Mouse (Mus musculus) heart, embryonic 13.5 days (tissue): ENCODE data around the gene Hist3h2ba. TPM values are rescaled to one million over a fixed set of nuclear protein-coding genes. Genes with fewer than 3 reads are reported as not detected.
A peak's percentile ranks its signal among the peaks of the same experiment; 100 is the strongest.
"Not testable (repeated sequence)": the region's sequence is repeated elsewhere in the genome, so short reads cannot be mapped to it uniquely, and the experiment has no call there.

Experiments
- ATAC-seq: fragments of 200-750 bp; cut with Nextera tagmentation; 2 replicates; pipeline ENCODE4 v1.8.0; 2017; ENCODE audit warnings: moderate TSS enrichment; ENCODE audit not compliant: insufficient number of reproducible peaks, low FRiP score, low TSS enrichment; ENCODE audit errors: extremely low read depth
- H3K27ac ChIP-seq: fragments of 300-500 bp; sonication (generic); replicated peaks from 2 replicates; pipeline ENCODE4 v1.5.1; 2015; ENCODE audit warnings: moderate library complexity, mild to moderate bottlenecking, inconsistent platforms
- H3K27me3 ChIP-seq: fragments of 300-500 bp; sonication (generic); replicated peaks from 2 replicates; pipeline ENCODE4 v1.6.1; 2015; ENCODE audit warnings: mild to moderate bottlenecking, inconsistent platforms
- H3K36me3 ChIP-seq: fragments of 300-500 bp; sonication (generic); 2 replicates; pipeline ENCODE4 v1.6.1; 2015; ENCODE audit warnings: mild to moderate bottlenecking, inconsistent platforms
- H3K4me1 ChIP-seq: fragments of 300-500 bp; sonication (generic); 2 replicates; pipeline ENCODE4 v1.6.1; 2015; ENCODE audit warnings: inconsistent platforms
- H3K4me2 ChIP-seq: fragments of 300-500 bp; sonication (generic); 2 replicates; pipeline ENCODE4 v1.6.1; 2015; ENCODE audit warnings: inconsistent platforms, mild to moderate bottlenecking, moderate library complexity
- H3K4me3 ChIP-seq: fragments of 300-500 bp; sonication (generic); 2 replicates; pipeline ENCODE4 v1.5.1; 2015; ENCODE audit warnings: moderate library complexity, mild to moderate bottlenecking, inconsistent platforms
- H3K9ac ChIP-seq: fragments of 300-500 bp; sonication (generic); 2 replicates; pipeline ENCODE4 v1.6.1; 2015; ENCODE audit warnings: inconsistent platforms, mild to moderate bottlenecking, moderate library complexity
- H3K9me3 ChIP-seq: fragments of 300-500 bp; sonication (generic); 2 replicates; pipeline ENCODE4 v1.6.1; 2016; ENCODE audit warnings: inconsistent platforms
- WGBS: fragments of 180-500 bp; shearing (Covaris S2); methylation state at CpG from one replicate; pipeline ENCODE4 v1.1.7; 2015; ENCODE audit warnings: mixed read lengths; 5-methylcytosine and 5-hydroxymethylcytosine counted together
- polyA plus RNA-seq: library from polyadenylated mRNA; unstranded; fragments of >200 nt; fragmentation: Nextera tagmentation; extraction: Ambion mirVana; gene quantifications from 2 replicates; pipeline ENCODE4 v1.2.1, GENCODE M21; 2015

Gene Hist3h2ba
- polyA plus RNA-seq, 1 experiment from 2014 or later, result 14.9 TPM

DNA sequence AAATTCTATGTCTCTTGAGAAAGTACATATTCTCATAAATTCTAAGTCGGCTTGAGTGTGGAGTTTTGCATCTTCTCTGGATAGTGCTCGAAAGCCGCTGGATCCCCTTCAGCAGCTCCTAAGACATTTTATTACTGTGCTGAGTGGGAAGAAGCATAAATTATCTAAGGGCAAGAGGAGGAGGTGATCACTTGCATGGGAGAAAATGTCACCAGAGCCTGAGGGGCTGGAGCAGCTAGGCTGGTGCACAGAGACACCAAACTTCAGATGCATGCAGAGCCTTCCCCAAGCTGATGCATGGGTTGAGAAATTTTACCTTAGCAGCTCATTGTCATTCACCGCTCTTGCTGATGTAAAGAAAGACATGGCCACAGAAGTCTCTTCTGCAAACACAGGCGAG lies 4.6 kb upstream of the Hist3h2ba start:
- H3K36me3 ChIP-seq, result no peaks in the 10 kb centered on the region
- H3K9me3 ChIP-seq, result no peaks in the 10 kb centered on the region
- no peak overlapping the region for H3K4me2 ChIP-seq
- no peak overlapping the region for H3K4me3 ChIP-seq
- peaks cover 17% of the 10 kb centered on the region for H3K4me1 ChIP-seq
- H3K9ac ChIP-seq, result no peak overlapping the region
- WGBS, result 72% methylated on average over 5 of the region's 5 CpGs
- H3K27ac ChIP-seq, result no peak overlapping the region
- ATAC-seq, result no peak
- peaks cover 59% of the 10 kb centered on the region for H3K27me3 ChIP-seq

DNA sequence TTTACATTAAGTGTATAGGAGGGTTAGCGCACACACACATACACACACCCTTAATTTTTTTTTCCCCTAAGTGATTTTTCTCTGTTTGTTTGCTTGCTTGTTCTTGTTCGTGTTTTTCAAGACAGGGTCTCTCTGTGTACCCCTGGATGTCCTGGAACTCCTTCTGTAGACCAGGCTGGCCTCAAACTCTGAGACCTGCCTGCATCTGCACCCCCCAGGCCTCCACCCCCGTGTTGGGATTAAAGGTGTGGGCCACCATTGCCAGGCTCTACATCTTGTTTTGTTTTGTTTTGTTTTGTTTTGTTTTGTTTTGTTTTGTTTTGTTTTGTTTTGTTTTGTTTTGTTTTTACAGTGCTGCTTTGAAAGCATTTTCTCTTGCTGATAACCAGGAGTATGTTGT lies 1.4 kb upstream of the Hist3h2ba start:
- Histone ChIP-seq H3K4me1 (peaks cover 17% of the 10 kb centered on the region), H3K27me3 (peaks cover 82% of the 10 kb centered on the region), H3K9ac (no peak overlapping the region), H3K4me3 (no peak overlapping the region), H3K4me2 (peak overlapping the region; percentile 73; the same call in 1 of the 2 replicates), H3K9me3 (no peaks in the 10 kb centered on the region), H3K36me3 (no peaks in the 10 kb centered on the region), H3K27ac (no peak overlapping the region)
- 74% methylated on average over 3 of the region's 3 CpGs for WGBS
- no peak for ATAC-seq

DNA sequence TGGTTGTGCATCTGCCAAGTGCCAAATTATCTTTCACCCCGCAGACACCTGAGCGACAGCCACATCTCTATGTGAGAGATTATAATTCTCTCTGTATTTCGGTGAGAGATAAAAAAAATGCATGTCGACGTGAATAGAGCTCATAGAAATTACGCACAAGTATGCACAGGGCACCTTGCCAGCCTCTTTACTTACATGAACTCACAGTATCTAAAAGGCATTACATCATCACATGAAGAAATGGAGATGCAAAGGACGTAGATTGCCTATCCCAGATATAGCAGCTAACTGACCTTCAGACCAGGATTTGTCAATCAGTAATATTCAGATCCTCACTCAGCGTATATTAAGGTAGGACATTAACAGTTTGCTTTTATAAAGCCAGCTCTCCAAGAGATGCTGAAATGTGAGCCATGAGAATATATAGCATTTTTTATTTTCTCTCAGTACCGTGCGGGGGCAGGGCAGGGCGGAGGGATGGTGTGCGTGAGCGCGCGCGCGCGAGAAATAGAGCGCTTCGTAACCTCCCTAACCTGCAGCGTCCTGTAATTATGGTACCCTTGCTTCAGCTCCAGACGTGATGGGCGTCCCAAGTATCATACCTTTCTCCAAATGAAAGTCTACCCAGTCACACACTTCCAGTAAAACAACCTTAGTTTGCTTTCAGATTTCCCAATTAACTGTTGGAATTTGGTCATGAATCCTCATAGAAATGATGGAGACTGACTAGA lies 757 bp upstream of the Hist3h2ba start:
- WGBS, result 18% methylated on average over 23 of the region's 23 CpGs
- H3K4me1 ChIP-seq, result peaks cover 20% of the 10 kb centered on the region
- peak overlapping the region; percentile 71 for H3K9ac ChIP-seq
- H3K4me2 ChIP-seq, result peak overlapping the region; percentile 73
- H3K27me3 ChIP-seq, result peaks cover 82% of the 10 kb centered on the region
- H3K9me3 ChIP-seq, result no peaks in the 10 kb centered on the region
- H3K4me3 ChIP-seq, result peak overlapping the region; percentile 52
- H3K36me3 ChIP-seq, result no peaks in the 10 kb centered on the region
- peak overlapping the region; percentile 73 for H3K27ac ChIP-seq
- no peak for ATAC-seq

DNA sequence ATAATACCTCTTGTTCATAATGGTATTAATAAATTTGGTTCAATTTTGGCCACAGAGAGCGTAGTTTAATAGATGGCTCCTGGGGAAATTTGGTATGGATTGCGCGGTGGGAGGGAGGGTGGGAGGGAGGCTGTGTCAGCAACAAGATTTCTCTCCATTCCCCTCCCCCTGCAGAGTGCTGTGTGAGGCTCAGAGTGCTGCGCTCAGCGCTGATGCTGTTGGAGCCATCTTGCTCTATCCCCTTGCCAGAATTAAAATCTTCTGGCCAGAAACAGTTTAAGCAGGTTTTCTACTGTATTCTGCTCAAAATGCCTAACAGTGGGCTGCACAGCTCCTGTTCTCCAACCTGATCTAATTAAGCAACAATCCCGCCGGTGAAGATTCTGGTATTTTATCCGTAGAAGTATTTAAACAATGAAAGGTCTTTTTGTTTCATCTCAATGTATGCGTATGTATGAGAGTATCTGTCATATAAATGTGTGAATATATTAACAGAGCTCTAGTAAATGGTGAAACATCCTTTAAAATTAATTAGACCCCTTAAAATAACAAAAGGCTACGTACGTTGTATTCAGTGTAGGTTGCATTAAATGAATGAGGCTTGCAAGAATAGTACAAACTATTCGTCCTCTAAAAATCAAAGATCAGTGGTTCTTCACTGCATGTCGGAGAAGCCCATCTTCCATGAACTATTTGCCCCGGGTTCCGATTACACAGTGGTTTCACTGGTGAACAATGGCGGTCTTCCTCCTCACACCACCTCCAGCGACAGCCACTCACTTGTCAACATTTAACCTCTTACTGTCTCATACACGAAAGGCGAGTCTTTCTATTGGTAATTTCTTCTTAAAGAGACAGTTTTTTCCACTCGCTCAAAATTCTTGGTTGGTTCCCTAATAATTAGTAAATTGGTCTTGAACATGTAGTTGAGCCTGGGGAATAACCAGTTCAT lies 1.0 kb downstream of the Hist3h2ba start:
- H3K4me1 ChIP-seq, result peaks cover 29% of the 10 kb centered on the region
- H3K9ac ChIP-seq, result peak overlapping the region; percentile 77
- no peaks in the 10 kb centered on the region for H3K9me3 ChIP-seq
- WGBS, result 16% methylated on average over 20 of the region's 20 CpGs
- no peak for ATAC-seq
- peak overlapping the region; percentile 73 for H3K4me2 ChIP-seq
- H3K4me3 ChIP-seq, result peak overlapping the region; percentile 52
- no peaks in the 10 kb centered on the region for H3K36me3 ChIP-seq
- peaks cover 65% of the 10 kb centered on the region for H3K27me3 ChIP-seq
- peak overlapping the region; percentile 80 for H3K27ac ChIP-seq

DNA sequence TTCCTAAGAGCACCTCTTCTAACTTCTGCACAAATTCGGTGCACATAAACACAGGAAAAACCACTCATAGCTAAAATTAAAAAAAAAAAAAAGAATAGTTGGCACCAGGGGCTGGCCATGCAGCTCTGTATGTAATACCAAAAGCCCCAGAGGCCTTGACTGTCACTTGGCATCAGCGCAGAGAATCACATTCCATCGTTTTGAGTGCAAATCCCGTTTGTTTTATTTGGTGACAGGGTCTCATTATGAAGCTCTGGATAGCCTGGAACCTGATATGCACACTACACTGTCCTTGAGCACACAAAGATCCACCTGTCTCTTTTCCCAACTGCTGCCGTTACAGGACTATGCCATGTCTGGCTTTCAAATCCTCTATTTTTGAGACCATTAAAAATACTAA lies 2.5 kb downstream of the Hist3h2ba start:
- peaks cover 36% of the 10 kb centered on the region for H3K4me1 ChIP-seq
- H3K36me3 ChIP-seq, result no peaks in the 10 kb centered on the region
- H3K4me3 ChIP-seq, result no peak overlapping the region
- 72% methylated on average over 5 of the region's 5 CpGs for WGBS
- no peak overlapping the region for H3K9ac ChIP-seq
- no peak for ATAC-seq
- H3K9me3 ChIP-seq, result no peaks in the 10 kb centered on the region
- no peak overlapping the region for H3K27ac ChIP-seq
- peaks cover 51% of the 10 kb centered on the region for H3K27me3 ChIP-seq
- no peak overlapping the region for H3K4me2 ChIP-seq

DNA sequence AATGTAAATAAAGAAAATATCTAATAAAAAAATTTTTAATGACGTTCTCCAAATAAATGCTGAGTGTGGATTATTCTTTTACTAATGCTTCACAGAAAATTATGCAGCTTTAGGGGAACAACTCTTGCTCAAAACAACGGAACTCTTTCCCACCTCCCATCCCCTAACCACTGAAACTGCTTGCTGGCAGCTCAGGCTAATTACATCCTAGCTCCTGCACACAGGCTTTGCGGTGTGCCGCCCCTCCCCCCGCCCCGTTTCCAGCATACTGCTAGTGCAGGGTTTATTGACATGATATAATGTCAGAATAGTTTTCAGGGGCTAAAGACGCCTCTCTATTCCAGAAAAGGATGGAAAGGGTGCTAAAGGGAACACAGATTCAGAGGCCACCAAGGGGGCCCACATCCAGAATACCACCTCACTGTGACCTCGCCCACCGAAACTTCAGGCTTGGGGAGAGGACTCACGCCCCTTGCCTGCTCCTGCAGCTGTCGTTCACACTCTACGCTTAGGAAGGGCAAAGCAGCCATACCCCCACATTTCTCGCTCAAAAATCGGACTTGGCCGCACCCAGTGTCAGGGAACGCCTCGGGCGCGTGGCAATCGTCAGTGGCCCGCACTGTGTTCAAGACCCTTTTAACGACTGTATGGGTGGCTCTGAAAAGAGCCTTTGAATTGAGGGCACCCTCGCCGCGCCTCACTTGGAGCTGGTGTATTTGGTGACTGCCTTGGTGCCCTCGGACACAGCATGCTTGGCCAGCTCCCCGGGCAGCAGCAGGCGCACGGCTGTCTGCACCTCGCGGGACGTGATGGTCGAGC lies 4.8 kb downstream of the Hist3h2ba start:
- Histone ChIP-seq H3K27ac (peak overlapping the region; percentile 100), H3K4me2 (peak overlapping the region; percentile 97), H3K4me3 (peak overlapping the region; percentile 76), H3K9me3 (no peaks in the 10 kb centered on the region), H3K4me1 (peaks cover 39% of the 10 kb centered on the region), H3K9ac (peak overlapping the region; percentile 92), H3K36me3 (peaks cover 16% of the 10 kb centered on the region), H3K27me3 (peaks cover 28% of the 10 kb centered on the region)
- WGBS, result 1% methylated on average over 33 of the region's 33 CpGs
- ATAC-seq, result no peak

DNA sequence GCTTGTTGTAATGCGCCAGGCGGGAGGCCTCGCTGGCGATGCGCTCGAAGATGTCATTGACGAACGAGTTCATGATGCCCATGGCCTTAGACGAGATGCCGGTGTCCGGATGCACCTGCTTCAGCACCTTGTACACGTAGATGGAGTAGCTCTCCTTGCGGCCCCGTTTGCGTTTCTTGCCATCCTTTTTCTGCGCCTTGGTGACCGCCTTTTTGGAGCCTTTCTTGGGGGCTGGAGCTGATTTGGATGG lies 5.4 kb downstream of the Hist3h2ba start:
- under 1% methylated on average over 17 of the region's 17 CpGs for WGBS
- Histone ChIP-seq H3K9ac (peak overlapping the region; percentile 92), H3K27ac (peak overlapping the region; percentile 100), H3K4me1 (peaks cover 39% of the 10 kb centered on the region), H3K27me3 (peaks cover 27% of the 10 kb centered on the region), H3K36me3 (peaks cover 16% of the 10 kb centered on the region), H3K4me2 (peak overlapping the region; percentile 97), H3K4me3 (peak overlapping the region; percentile 76)
- ATAC-seq, H3K9me3 ChIP-seq: not testable (repeated sequence)

DNA sequence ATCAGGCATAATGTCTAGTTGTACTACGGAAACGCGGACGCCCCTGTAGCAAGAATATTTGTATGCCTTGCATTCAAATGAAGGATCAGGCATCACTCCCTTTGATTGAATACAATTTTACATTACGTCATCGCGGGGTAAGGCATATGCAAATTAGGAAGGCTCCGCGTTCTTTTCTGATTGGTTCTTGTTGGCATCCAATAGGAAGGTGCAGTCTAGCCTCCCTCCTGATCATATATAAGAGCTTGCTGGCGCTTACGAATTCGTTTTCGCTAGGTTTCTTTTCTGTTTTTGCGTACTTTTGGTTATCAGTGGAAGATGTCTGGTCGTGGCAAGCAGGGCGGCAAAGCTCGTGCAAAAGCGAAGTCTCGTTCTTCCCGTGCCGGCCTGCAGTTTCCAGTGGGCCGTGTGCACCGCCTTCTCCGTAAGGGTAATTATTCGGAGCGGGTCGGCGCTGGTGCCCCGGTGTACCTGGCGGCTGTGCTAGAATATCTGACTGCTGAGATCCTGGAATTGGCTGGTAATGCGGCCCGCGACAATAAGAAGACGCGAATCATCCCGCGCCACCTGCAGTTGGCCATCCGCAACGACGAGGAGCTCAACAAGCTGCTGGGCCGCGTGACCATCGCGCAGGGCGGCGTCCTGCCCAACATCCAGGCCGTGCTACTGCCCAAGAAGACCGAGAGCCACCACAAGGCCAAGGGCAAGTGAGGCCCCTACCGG lies 5.9 kb downstream of the Hist3h2ba start, which contains the start of the genes Hist3h2a and Trim17:
TSS of gene Hist3h2a (plus strand) at position 266 of the 723 bp plus-strand sequence.
TSS of gene Trim17 (plus strand) at position 266 of the 723 bp plus-strand sequence.
- H3K27ac ChIP-seq, result peak within 1 kb of the TSS; percentile 100
- H3K4me3 ChIP-seq, result peak within 1 kb of the TSS; percentile 76
- under 1% methylated on average over 49 of the region's 49 CpGs for WGBS
- peak; percentile 86 for ATAC-seq
- peaks cover 23% of the 10 kb centered on the region for H3K27me3 ChIP-seq
- peak within 1 kb of the TSS; percentile 97 for H3K4me2 ChIP-seq
- H3K9ac ChIP-seq, result peak within 1 kb of the TSS; percentile 96
- H3K9me3 ChIP-seq, result no peaks in the 10 kb centered on the region
- H3K36me3 ChIP-seq, result peaks cover 16% of the 10 kb centered on the region
- peaks cover 39% of the 10 kb centered on the region for H3K4me1 ChIP-seq

DNA sequence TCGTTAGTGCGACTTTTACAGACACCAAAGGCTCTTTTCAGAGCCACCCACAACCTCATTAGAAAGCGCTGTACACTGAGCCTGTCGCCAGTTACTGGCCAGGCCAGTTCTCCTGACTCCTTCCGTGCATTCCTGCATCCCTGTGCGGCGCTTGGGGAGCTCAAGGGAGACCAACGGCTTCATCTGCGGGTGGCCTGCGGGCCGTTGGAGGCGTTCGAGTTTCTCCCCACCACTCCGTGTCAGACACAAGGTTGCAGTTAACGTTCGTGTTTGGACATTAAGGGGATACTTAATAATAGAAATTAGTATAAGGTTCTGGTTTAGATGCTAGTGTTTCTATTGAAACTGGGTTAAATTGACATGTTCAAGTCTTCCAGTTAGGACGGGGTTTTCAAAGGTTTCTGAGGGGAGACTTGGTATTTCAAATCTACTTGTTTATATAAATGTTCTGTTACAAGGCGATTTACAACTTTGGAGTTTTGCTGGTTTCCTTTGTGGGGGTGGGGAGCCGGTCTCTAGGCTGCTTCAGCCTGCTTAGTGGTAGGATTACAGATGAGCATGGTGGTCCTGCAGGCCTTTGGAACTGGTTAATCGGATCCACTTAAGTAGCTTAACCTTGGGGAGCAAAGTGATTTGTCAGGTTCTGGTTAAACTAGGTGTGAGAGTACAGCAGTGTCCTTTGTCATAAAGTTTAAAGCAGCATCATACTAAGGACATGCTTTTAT lies 6.6 kb downstream of the Hist3h2ba start:
- ATAC-seq, result peak; percentile 23; the same call in 1 of the 2 replicates
- Histone ChIP-seq H3K9me3 (no peaks in the 10 kb centered on the region), H3K27ac (peak overlapping the region; percentile 100), H3K4me3 (peak overlapping the region; percentile 76), H3K4me2 (peak overlapping the region; percentile 97), H3K27me3 (peaks cover 17% of the 10 kb centered on the region), H3K9ac (peak overlapping the region; percentile 96), H3K36me3 (peaks cover 16% of the 10 kb centered on the region), H3K4me1 (peaks cover 42% of the 10 kb centered on the region)
- WGBS, result under 1% methylated on average over 20 of the region's 20 CpGs

DNA sequence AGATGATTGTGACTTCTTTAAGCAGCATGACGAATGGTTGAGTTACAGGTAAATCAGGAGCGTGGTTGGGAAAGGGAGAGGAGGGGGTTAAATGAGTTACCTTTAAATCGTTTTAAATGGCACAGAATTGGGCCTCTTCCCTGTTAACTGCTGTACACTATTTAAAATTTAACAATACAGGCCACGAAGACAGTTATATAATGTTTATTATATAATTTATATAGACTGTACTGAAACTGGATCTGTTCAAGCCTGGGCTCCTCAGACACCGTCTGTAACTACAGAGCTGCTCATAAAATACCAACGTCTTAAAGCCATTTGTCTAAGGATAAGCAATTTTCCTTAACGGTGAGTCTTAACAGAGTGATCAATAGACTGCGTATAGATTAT lies 7.1 kb downstream of the Hist3h2ba start:
- WGBS, result 44% methylated on average over 8 of the region's 8 CpGs

More for the DNA sequence above, 7.1 kb downstream of the Hist3h2ba start:
- no peak for ATAC-seq
- peaks cover 11% of the 10 kb centered on the region for H3K27me3 ChIP-seq
- peaks cover 44% of the 10 kb centered on the region for H3K4me1 ChIP-seq
- peak overlapping the region; percentile 76 for H3K4me3 ChIP-seq
- peak overlapping the region; percentile 96 for H3K9ac ChIP-seq
- H3K36me3 ChIP-seq, result peaks cover 16% of the 10 kb centered on the region
- H3K9me3 ChIP-seq, result no peaks in the 10 kb centered on the region
- H3K27ac ChIP-seq, result peak overlapping the region; percentile 100
- H3K4me2 ChIP-seq, result peak overlapping the region; percentile 97
